Comparison of ENCODE assay signal across 21 mouse cellular contexts in the genomic region with DNA sequence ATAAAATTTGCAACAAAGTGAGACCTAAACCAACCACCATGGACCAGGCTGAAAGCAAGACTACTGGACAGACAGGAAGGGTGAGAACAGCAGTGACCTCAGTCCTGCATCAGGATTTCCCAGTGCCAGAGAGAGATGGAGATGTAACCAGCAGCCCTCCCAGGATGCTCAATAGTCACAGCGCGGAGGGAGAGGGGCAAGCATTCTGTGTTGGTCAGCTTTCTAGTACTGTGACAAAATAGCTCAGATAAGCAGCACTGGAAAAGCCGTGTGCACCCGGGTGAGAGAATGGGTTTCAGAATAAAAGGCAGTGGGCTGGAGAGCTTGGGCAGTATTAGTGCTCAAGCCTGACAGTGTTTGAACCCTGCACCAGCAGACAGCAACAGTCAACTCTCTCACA. TPM values are rescaled to one million over a fixed set of nuclear protein-coding genes. Genes with fewer than 3 reads are reported as not detected.
A peak's percentile ranks its signal among the peaks of the same experiment; 100 is the strongest.
DNase-seq lines count a peak whose midpoint lies in the region; ATAC-seq and TF ChIP-seq lines count a peak whose summit lies in the region.
"Had no signal": no experiment of that assay in that cellular context is flagged by ENCODE, and none has a peak within 500 bp of the region (broad histone marks: within the 10 kb centered on the region; RNA-seq: fewer than 3 reads in every experiment).

No protein-coding gene starts in this region.

- H3K4me2 ChIP-seq in hindbrain, embryonic 13.5 days = no peak overlapping the region
- no peak overlapping the region for H3K4me2 ChIP-seq in hindbrain, embryonic 16.5 days (ENCODE audit: low read length)
- H3K4me2 ChIP-seq: embryonic facial prominence, embryonic 15.5 days; heart, embryonic 13.5 days; hindbrain, embryonic 14.5 days had no signal

- H3K27ac ChIP-seq in hindbrain, embryonic 13.5 days = no peak overlapping the region
- no peak overlapping the region for H3K27ac ChIP-seq in hindbrain, embryonic 16.5 days (ENCODE audit: low read depth, low read length)
- H3K27ac ChIP-seq in liver, adult 2 months (replicated peaks; ENCODE audit: insufficient read depth, low read depth, low read length) = peak overlapping the region; percentile 26
- peak overlapping the region; percentile 49 for H3K27ac ChIP-seq in macrophage
- H3K27ac ChIP-seq: embryonic facial prominence, embryonic 15.5 days; forebrain, embryonic 10.5 days; heart, embryonic 13.5 days; hindbrain, embryonic 14.5 days had no signal

- H3K27me3 ChIP-seq in hindbrain, embryonic 13.5 days = no peaks in the 10 kb centered on the region
- no peaks in the 10 kb centered on the region for H3K27me3 ChIP-seq in hindbrain, embryonic 16.5 days (replicated peaks; ENCODE audit: control insufficient read depth, insufficient read depth, low read length)
- H3K27me3 ChIP-seq in liver, adult 2 months (ENCODE audit: control insufficient read depth, insufficient read depth, low read length) = no peaks in the 10 kb centered on the region
- H3K27me3 ChIP-seq: CH12.LX; embryonic facial prominence, embryonic 15.5 days; heart, embryonic 13.5 days; Patski had no signal

- H3K9me3 ChIP-seq in hindbrain, embryonic 13.5 days = no peaks in the 10 kb centered on the region
- H3K9me3 ChIP-seq in hindbrain, embryonic 16.5 days (ENCODE audit: control insufficient read depth, low read length) = no peaks in the 10 kb centered on the region
- H3K9me3 ChIP-seq: embryonic facial prominence, embryonic 15.5 days; forebrain, embryonic 10.5 days; heart, embryonic 13.5 days had no signal

- H3K36me3 ChIP-seq in hindbrain, embryonic 13.5 days = peaks cover 79% of the 10 kb centered on the region
- H3K36me3 ChIP-seq in hindbrain, embryonic 16.5 days (ENCODE audit: control insufficient read depth, insufficient read depth, low read length) = peaks cover 24% of the 10 kb centered on the region
- no peaks in the 10 kb centered on the region for H3K36me3 ChIP-seq in liver, adult 2 months (ENCODE audit: control insufficient read depth, insufficient read depth, low read length)
- peaks cover 52% of the 10 kb centered on the region for H3K36me3 ChIP-seq in macrophage (ENCODE audit: inconsistent target)

- no peak overlapping the region for H3K4me3 ChIP-seq in hindbrain, embryonic 13.5 days
- H3K4me3 ChIP-seq in hindbrain, embryonic 16.5 days (ENCODE audit: low read length) = no peak overlapping the region
- no peak overlapping the region for H3K4me3 ChIP-seq in liver, adult 2 months (ENCODE audit: insufficient read depth, low read depth, low read length)
- H3K4me3 ChIP-seq in macrophage (ENCODE audit: inconsistent target) = no peak overlapping the region
- H3K4me3 ChIP-seq: embryonic facial prominence, embryonic 15.5 days; erythroblast, embryonic 14.5 days; forebrain, embryonic 10.5 days; heart, embryonic 13.5 days had no signal

- TF ChIP-seq CTCF in liver, adult 2 months (IDR thresholded peaks at IDR 0.05; ENCODE audit: low read depth, low read length) = no peak

- H3K9ac ChIP-seq in hindbrain, embryonic 13.5 days = 0 out of 2 replicates have a peak overlapping the region, but pooled peaks have one; percentile 14
- no peak overlapping the region for H3K9ac ChIP-seq in hindbrain, embryonic 16.5 days (ENCODE audit: low read depth, low read length)
- H3K9ac ChIP-seq in liver, adult 2 months (ENCODE audit: low read depth, low read length) = no peak overlapping the region
- H3K9ac ChIP-seq: embryonic facial prominence, embryonic 15.5 days; heart, embryonic 13.5 days; hindbrain, embryonic 14.5 days had no signal

- WGBS in hindbrain, embryonic 13.5 days = 97% methylated on average over 4 of the region's 4 CpGs
- 99% methylated on average over 4 of the region's 4 CpGs for WGBS in hindbrain, embryonic 16.5 days
- WGBS in liver, adult 2 months = 86% methylated on average over 4 of the region's 4 CpGs
- 93% methylated on average over 4 of the region's 4 CpGs for WGBS in macrophage (ENCODE audit: missing documents)

- ATAC-seq in hindbrain, embryonic 13.5 days (ENCODE audit: low FRiP score) = no peak
- ATAC-seq in hindbrain, embryonic 16.5 days = no peak
- ATAC-seq: activated CD4-positive, CD25-positive, alpha-beta regulatory T cell, adult 4 months; forebrain, embryonic 14.5 days; inflammation-experienced regulatory T-cells, adult 6 months; intestine, postnatal 0 days had no signal

- no peak for TF ChIP-seq POLR2A in liver, adult 2 months (IDR thresholded peaks at IDR 0.05; ENCODE audit: extremely low read depth, insufficient read depth, low read length)

- H3K4me1 ChIP-seq in hindbrain, embryonic 13.5 days (replicated peaks) = peaks cover 23% of the 10 kb centered on the region
- H3K4me1 ChIP-seq in hindbrain, embryonic 16.5 days (ENCODE audit: control insufficient read depth, insufficient read depth, low read depth, low read length) = peaks cover 8% of the 10 kb centered on the region
- H3K4me1 ChIP-seq in liver, adult 2 months (ENCODE audit: control insufficient read depth, insufficient read depth, low read length) = peaks cover 43% of the 10 kb centered on the region

- DNase-seq in cerebellum, adult 9-11 months = peak; percentile 26
- DNase-seq in cerebellum, adult 11 months = no peak
- DNase-seq in liver, adult 2 months (ENCODE audit: extremely low read depth, low read depth, low spot score) = no peak
- DNase-seq in liver = no peak
- DNase-seq: adrenal gland, postnatal 14 days; embryo, embryonic 11 days; gastrocnemius, postnatal 10 days had no signal

- peaks cover 10% of the 10 kb centered on the region; the same call in 1 of the 2 replicates for H3K79me2 ChIP-seq in liver, adult 2 months (ENCODE audit: control insufficient read depth, insufficient read depth, low read length)
- H3K79me2 ChIP-seq in macrophage (ENCODE audit: inconsistent target) = peaks cover 99% of the 10 kb centered on the region

RNA-seq across cellular contexts. Expression of a gene that starts 7.8 kb away (rescaled TPM):
- 41.2 and 41.8 TPM in 2 replicates for polyA plus RNA-seq in hindbrain, embryonic 13.5 days (2015; fragmentation: Nextera tagmentation; extraction: Ambion mirVana)
- polyA plus RNA-seq in hindbrain, embryonic 16.5 days (2015; fragmentation: Nextera tagmentation; extraction: Ambion mirVana) = 43.5 and 43.8 TPM in 2 replicates
- total RNA-seq in liver, adult 2 months (2014; rRNA removed) = 12.7 and 15.5 TPM in 2 replicates
- polyA plus RNA-seq in liver, adult 2 months (2012; rRNA removed) = 24.3 and 27.3 TPM in 2 replicates
- total RNA-seq in macrophage (2018; cell fraction: chromatin; rRNA removed) = 10 to 100 TPM in 18 of 26 experiments, 1 to 10 TPM in 8; 4.4 to 19.6 (median 13.5) TPM
- total RNA-seq in macrophage (2018; cell fraction: cytosol; rRNA removed) = 10 to 100 TPM; 10.8 to 27.4 (median 20.7) TPM
- 10 to 100 TPM in 18 of 26 experiments, 1 to 10 TPM in 8; 5.3 to 18.1 (median 11.7) TPM for total RNA-seq in macrophage (2018; cell fraction: nucleus; rRNA removed)
- polyA plus RNA-seq in macrophage (2018) = 16.8 to 38.8 TPM (median 21.1 TPM) in 3 replicates

RNA-seq across cellular contexts. Expression of a gene that starts 22.3 kb away (rescaled TPM):
- polyA plus RNA-seq in hindbrain, embryonic 13.5 days (2015; fragmentation: Nextera tagmentation; extraction: Ambion mirVana) = 0.67 and 0.90 TPM in 2 replicates
- polyA plus RNA-seq in hindbrain, embryonic 16.5 days (2015; fragmentation: Nextera tagmentation; extraction: Ambion mirVana) = 0.92 and 1.1 TPM in 2 replicates
- total RNA-seq in liver, adult 2 months (2014; rRNA removed) = 4.8 and 5.6 TPM in 2 replicates
- 4.2 and 5.6 TPM in 2 replicates for polyA plus RNA-seq in liver, adult 2 months (2012; rRNA removed)
- 100 to 1,000 TPM in 22 of 26 experiments, 10 to 100 TPM in 4; 30.2 to 203 (median 164) TPM for total RNA-seq in macrophage (2018; cell fraction: chromatin; rRNA removed)
- total RNA-seq in macrophage (2018; cell fraction: cytosol; rRNA removed) = 100 to 1,000 TPM; 247 to 519 (median 377) TPM
- 100 to 1,000 TPM; 138 to 880 (median 577) TPM for total RNA-seq in macrophage (2018; cell fraction: nucleus; rRNA removed)
- 418 to 531 TPM (median 505 TPM) in 3 replicates for polyA plus RNA-seq in macrophage (2018)

Comparison
In these comparisons a context has a peak if more than half of its experiments do, and no peak if none do; other contexts are left out.
1. H3K27ac ChIP-seq: peak in liver, adult 2 months (single experiment) and macrophage (single experiment); none in hindbrain, embryonic 13.5 days (single experiment) and hindbrain, embryonic 16.5 days (single experiment).
2. RNA of a gene that starts 22.3 kb away (polyA plus RNA-seq): 418 to 531 TPM in macrophage; 4.2 to 5.6 TPM in liver, adult 2 months, 0.92 to 1.1 TPM in hindbrain, embryonic 16.5 days and 0.67 to 0.90 TPM in hindbrain, embryonic 13.5 days; every median in the first group is over 10 times any median in the second.